Mouse (Mus musculus) cerebellum, postnatal 4 days (tissue): ENCODE measurements at regions not wholly inside any gene's neighbourhood (a gene's known extent, or its start where the extent isn't known, plus 50 kb on each side); places are given as distances from the start of the nearest gene placed in this dataset.
"Not testable (repeated sequence)": the region's sequence is repeated elsewhere in the genome, so short reads cannot be mapped to it uniquely, and the experiment has no call there.

ENCODE experiments used
- DNase-seq, 2 experiments: peaks; one replicate each; pipeline ENCODE4 v3.0.0; 2022; ENCODE audit warnings: low spot score in 2 of 2, mixed read lengths in 1 of 2

GRCm38 (mm10) chr17:94866630-94867029 lies 116.8 kb upstream of the Mettl4 start:
- no peak for DNase-seq

- DNase-seq = peak; percentile 25 to 36
Measured at GRCm38 (mm10) chr17:94864531-94865318, 114.9 kb upstream of the Mettl4 start.

- DNase-seq = not testable (repeated sequence)
Measured at GRCm38 (mm10) chr17:94854698-94855097, 104.9 kb upstream of the Mettl4 start.

GRCm38 (mm10) chr17:94834446-94835117 lies 84.8 kb upstream of the Mettl4 start:
- DNase-seq = peak; percentile 37 to 70

GRCm38 (mm10) chr17:94834067-94834445 lies 84.2 kb upstream of the Mettl4 start:
- not testable (repeated sequence) for DNase-seq

- DNase-seq = not testable (repeated sequence)
Measured at GRCm38 (mm10) chr17:94826415-94826814, 76.6 kb upstream of the Mettl4 start.

- DNase-seq = no peak
Measured at GRCm38 (mm10) chr17:94808758-94809157, 58.9 kb upstream of the Mettl4 start.
